36 mouse cellular contexts compared by ENCODE assay signal in the genomic region with DNA sequence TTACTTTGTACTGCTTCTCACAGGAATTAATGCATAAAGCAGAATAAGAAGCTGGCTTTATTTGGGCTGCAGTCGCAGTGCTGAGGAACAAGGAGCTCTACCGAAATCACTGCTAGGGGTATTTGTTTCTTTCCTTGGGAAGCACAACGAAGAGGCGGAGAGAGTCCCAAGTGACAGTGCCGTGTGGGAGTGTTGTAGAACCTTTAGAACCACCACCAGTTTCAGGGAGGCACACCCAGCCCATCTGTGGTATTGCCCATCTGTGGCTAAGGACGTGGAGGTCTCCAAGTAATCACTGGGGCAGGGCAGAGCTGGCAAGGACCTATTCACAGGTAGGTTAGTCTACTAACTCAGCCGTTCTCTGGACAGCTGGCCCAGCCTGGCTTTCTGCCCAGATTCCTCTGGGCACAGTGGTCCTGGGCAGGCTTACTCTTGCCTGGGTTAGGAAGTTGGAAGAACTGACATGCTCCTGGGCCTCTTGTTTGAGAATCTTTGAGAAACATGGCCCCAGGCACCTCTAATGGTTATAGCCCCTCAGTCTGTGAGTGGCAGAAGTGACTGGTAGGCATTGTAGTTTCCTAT. TPM values are rescaled to one million over a fixed set of nuclear protein-coding genes. Genes with fewer than 3 reads are reported as not detected.
DNase-seq lines count a peak whose midpoint lies in the region; TF ChIP-seq lines count a peak whose summit lies in the region.
"Had no signal": no experiment of that assay in that cellular context is flagged by ENCODE, and none has a peak within 500 bp of the region (broad histone marks: within the 10 kb centered on the region; RNA-seq: fewer than 3 reads in every experiment).

No protein-coding gene starts in this region.

- TF ChIP-seq CTCF in kidney, adult 2 months (conservative IDR thresholded peaks at IDR 0.05; ENCODE audit: insufficient read depth, insufficient read length, low read depth, low read length) = no peak

- TF ChIP-seq POLR2A in kidney, adult 2 months (IDR thresholded peaks at IDR 0.05; ENCODE audit: low read depth, low read length) = no peak

- H3K27ac ChIP-seq in kidney, adult 2 months (ENCODE audit: insufficient read depth, low read depth, low read length) = no peak overlapping the region
- H3K27ac ChIP-seq: forebrain, embryonic 13.5 days; heart, embryonic 13.5 days; hindbrain, embryonic 15.5 days; layer of hippocampus, adult 2 months; limb, embryonic 13.5 days; lung, embryonic 15.5 days; neural tube, embryonic 12.5 days had no signal

- intact Hi-C loops in left cerebral cortex, postnatal 4 days (cut with DNase I) = no loop called here
- intact Hi-C loops in left cerebral cortex, postnatal 10 days (cut with DNase I) = no loop called here

- no peaks in the 10 kb centered on the region for H3K27me3 ChIP-seq in kidney, adult 2 months (replicated peaks; ENCODE audit: control insufficient read depth, insufficient read depth, low read length)
- H3K27me3 ChIP-seq: hindbrain, embryonic 15.5 days; limb, embryonic 13.5 days; lung, embryonic 15.5 days; neural tube, embryonic 12.5 days had no signal

- H3K4me3 ChIP-seq in kidney, adult 2 months (ENCODE audit: insufficient read depth, low read depth, low read length) = no peak overlapping the region
- H3K4me3 ChIP-seq: forebrain, embryonic 13.5 days; heart, embryonic 13.5 days; hindbrain, embryonic 15.5 days; layer of hippocampus, adult 2 months; limb, embryonic 13.5 days; lung, embryonic 15.5 days; myocyte; neural tube, embryonic 12.5 days had no signal

- WGBS in kidney, adult 2 months = 73% methylated on average over 7 of the region's 7 CpGs

- H3K4me1 ChIP-seq in kidney, adult 2 months (ENCODE audit: control insufficient read depth, insufficient read depth, low read length) = no peaks in the 10 kb centered on the region
- H3K4me1 ChIP-seq: neural tube, embryonic 12.5 days had no signal

- peak; percentile 72 to 80 for DNase-seq in cerebellum, postnatal 14 days
- no peak for DNase-seq in cerebellum, adult 11-12 months
- peak; percentile 7 for DNase-seq in kidney, adult 2 months
- no peak for DNase-seq in kidney, adult 11 months
- DNase-seq in left cerebral cortex, postnatal 4 days = peak; percentile 65
- DNase-seq in left cerebral cortex, postnatal 10 days (ENCODE audit: extremely low spot score in 1 of 2, low spot score in 2 of 2) = no peak
- peak; percentile 26 to 35 for DNase-seq in cerebellum, postnatal 36 days
- DNase-seq: adrenal gland, adult 2 months; adrenal gland, postnatal 36 days; heart, postnatal 10 days; kidney, adult 8-10 months; thymus, adult 2 months; thymus, postnatal 36 days had no signal

- no peaks in the 10 kb centered on the region for H3K36me3 ChIP-seq in kidney, adult 2 months (ENCODE audit: control insufficient read depth, insufficient read depth, low read length)
- H3K36me3 ChIP-seq: heart, embryonic 13.5 days; hindbrain, embryonic 15.5 days; limb, embryonic 13.5 days; lung, embryonic 15.5 days; neural tube, embryonic 12.5 days had no signal

RNA-seq across cellular contexts. Expression of gene Spaca3, which starts 24.2 kb away (rescaled TPM):
- polyA plus RNA-seq in kidney, adult 2 months (2012; rRNA removed) = 0.27 TPM in 1 of 2 replicates, not detected in the other
- not detected for total RNA-seq in left cerebral cortex, postnatal 4 days (2021)
- not detected for total RNA-seq in left cerebral cortex, postnatal 10 days (2021)
- total RNA-seq: adrenal gland, adult 2 months; adrenal gland, postnatal 36 days; gastrocnemius, adult 8-10 months; gastrocnemius, postnatal 4 days; heart, adult 8-10 months; heart, postnatal 10 days; hematopoietic stem cell, adult 5-6 weeks; layer of hippocampus, adult 2 months; layer of hippocampus, postnatal 14 days; left cerebral cortex, postnatal 14 days; megakaryocyte progenitor cell, adult 5-6 weeks had no signal
- polyA plus RNA-seq: adrenal gland, adult 2 months; CD4-positive, CD25-positive, alpha-beta regulatory T cell, adult 4 months; cerebellum, adult 2 months; embryonic facial prominence, embryonic 11.5 days; forebrain, embryonic 13.5 days; heart, embryonic 13.5 days; hindbrain, embryonic 15.5 days; intestine, embryonic 14.5 days; limb, embryonic 13.5 days; liver, embryonic 11.5 days; liver, embryonic 16.5 days; lung, embryonic 15.5 days; midbrain, embryonic 11.5 days; midbrain, embryonic 16.5 days; myocyte; neural tube, embryonic 12.5 days had no signal

Comparison
In these comparisons a context has a peak if more than half of its experiments do, and no peak if none do; other contexts are left out.
1. DNase-seq: peak in cerebellum, postnatal 14 days (2 of 2), kidney, adult 2 months (single experiment), left cerebral cortex, postnatal 4 days (single experiment) and cerebellum, postnatal 36 days (2 of 2); none in cerebellum, adult 11-12 months (single experiment), kidney, adult 11 months (single experiment) and left cerebral cortex, postnatal 10 days (0 of 2).